Mouse (Mus musculus) hindbrain, embryonic 13.5 days (tissue): ENCODE results near the gene Scmh1. TPM values are rescaled to one million over a fixed set of nuclear protein-coding genes. Genes with fewer than 3 reads are reported as not detected.

ENCODE experiments used
- ATAC-seq: fragments of 200-750 bp; cut with Nextera tagmentation; 2 replicates; pipeline ENCODE4 v1.8.0; 2017; ENCODE audit warnings: moderate TSS enrichment; ENCODE audit not compliant: low FRiP score
- H3K27ac ChIP-seq: fragments of 300-500 bp; sonication (generic); 2 replicates; pipeline ENCODE4 v1.5.1; 2015; ENCODE audit warnings: inconsistent platforms, mild to moderate bottlenecking, moderate library complexity
- H3K27me3 ChIP-seq: fragments of 300-500 bp; sonication (generic); 2 replicates; pipeline ENCODE4 v1.6.1; 2015; ENCODE audit warnings: mild to moderate bottlenecking, inconsistent platforms
- H3K36me3 ChIP-seq: fragments of 300-500 bp; sonication (generic); 2 replicates; pipeline ENCODE4 v1.6.1; 2015; ENCODE audit warnings: mild to moderate bottlenecking, inconsistent platforms
- H3K4me1 ChIP-seq: fragments of 300-500 bp; sonication (generic); replicated peaks from 2 replicates; pipeline ENCODE4 v1.6.1; 2015; ENCODE audit warnings: inconsistent platforms
- H3K4me2 ChIP-seq: fragments of 300-500 bp; sonication (generic); 2 replicates; pipeline ENCODE4 v1.6.1; 2015; ENCODE audit warnings: inconsistent platforms, mild to moderate bottlenecking, moderate library complexity
- H3K4me3 ChIP-seq: fragments of 300-500 bp; sonication (generic); 2 replicates; pipeline ENCODE4 v1.5.1; 2015; ENCODE audit warnings: mild to moderate bottlenecking, inconsistent platforms
- H3K9ac ChIP-seq: fragments of 300-500 bp; sonication (generic); 2 replicates; pipeline ENCODE4 v1.6.1; 2015; ENCODE audit warnings: mild to moderate bottlenecking, inconsistent platforms
- H3K9me3 ChIP-seq: fragments of 300-500 bp; sonication (generic); 2 replicates; pipeline ENCODE4 v1.6.1; 2016; ENCODE audit warnings: inconsistent platforms
- WGBS: fragments of 180-500 bp; shearing (Covaris S2); methylation state at CpG from one replicate; pipeline ENCODE4 v1.1.7; 2015; 5-methylcytosine and 5-hydroxymethylcytosine counted together
- polyA plus RNA-seq: library from polyadenylated mRNA; unstranded; fragments of >200 nt; fragmentation: Nextera tagmentation; extraction: Ambion mirVana; gene quantifications from 2 replicates; pipeline ENCODE4 v1.2.1, GENCODE M21; 2015

Gene Scmh1
- polyA plus RNA-seq, 1 experiment from 2014 or later = 84.7 TPM

GRCm38 (mm10) chr4:120569025-120569424 is 163.9 kb downstream of the Scmh1 start:
- 3% methylated on average over 4 of the region's 4 CpGs for WGBS
- H3K27me3 ChIP-seq = no peaks in the 10 kb centered on the region
- peaks cover 26% of the 10 kb centered on the region for H3K4me1 ChIP-seq
- H3K36me3 ChIP-seq = peaks cover 15% of the 10 kb centered on the region
- peak overlapping the region; percentile 96 for H3K27ac ChIP-seq
- no peaks in the 10 kb centered on the region for H3K9me3 ChIP-seq
- H3K4me2 ChIP-seq = peak overlapping the region; percentile 80
- no peak for ATAC-seq
- peak overlapping the region; percentile 81 for H3K4me3 ChIP-seq
- peak overlapping the region; percentile 90 for H3K9ac ChIP-seq

- Histone ChIP-seq H3K9me3 (no peaks in the 10 kb centered on the region), H3K36me3 (peaks cover 8% of the 10 kb centered on the region), H3K4me3 (peak within 1 kb of the TSS; percentile 81), H3K4me2 (peak within 1 kb of the TSS; percentile 80), H3K9ac (peak within 1 kb of the TSS; percentile 90), H3K27ac (peak within 1 kb of the TSS; percentile 96), H3K27me3 (no peaks in the 10 kb centered on the region), H3K4me1 (peaks cover 26% of the 10 kb centered on the region)
- WGBS = under 1% methylated on average over 91 of the region's 97 CpGs
- peak; percentile 98 for ATAC-seq
Observed at GRCm38 (mm10) chr4:120569486-120570437, 164.7 kb downstream of the Scmh1 start, which contains the start of gene Ctps. Gene Ctps, minus strand, starts transcription at chr4:120570276.

- Histone ChIP-seq H3K4me1 (peaks cover 26% of the 10 kb centered on the region), H3K27ac (peak overlapping the region; percentile 96), H3K4me3 (peak overlapping the region; percentile 81), H3K9me3 (no peaks in the 10 kb centered on the region), H3K27me3 (no peaks in the 10 kb centered on the region), H3K36me3 (0 out of 2 replicates have a peak, but pooled peaks cover 3% of the 10 kb centered on the region), H3K9ac (peak overlapping the region; percentile 90), H3K4me2 (peak overlapping the region; percentile 80)
- WGBS = 2% methylated on average over 27 of the region's 27 CpGs
- ATAC-seq = peak; percentile 70
Observed at GRCm38 (mm10) chr4:120570438-120571069, 165.5 kb downstream of the Scmh1 start.

- no peak for ATAC-seq
- peak overlapping the region; percentile 80 for H3K4me2 ChIP-seq
- peak overlapping the region; percentile 90; the same call in 1 of the 2 replicates for H3K9ac ChIP-seq
- 79% methylated on average over 3 of the region's 3 CpGs for WGBS
- no peak overlapping the region for H3K27ac ChIP-seq
- H3K36me3 ChIP-seq = 0 out of 2 replicates have a peak, but pooled peaks cover 3% of the 10 kb centered on the region
- H3K4me1 ChIP-seq = peaks cover 26% of the 10 kb centered on the region
- peak overlapping the region; percentile 81; the same call in 1 of the 2 replicates for H3K4me3 ChIP-seq
- no peaks in the 10 kb centered on the region for H3K9me3 ChIP-seq
- H3K27me3 ChIP-seq = no peaks in the 10 kb centered on the region
Observed at GRCm38 (mm10) chr4:120571070-120571464, 166.0 kb downstream of the Scmh1 start.

GRCm38 (mm10) chr4:120571691-120572090 is 166.6 kb downstream of the Scmh1 start:
- Histone ChIP-seq H3K4me2 (no peak overlapping the region), H3K9me3 (no peaks in the 10 kb centered on the region), H3K9ac (no peak overlapping the region), H3K36me3 (no peaks in the 10 kb centered on the region), H3K27me3 (no peaks in the 10 kb centered on the region), H3K4me1 (peaks cover 26% of the 10 kb centered on the region), H3K27ac (no peak overlapping the region), H3K4me3 (no peak overlapping the region)
- ATAC-seq = no peak
- 72% methylated on average over 3 of the region's 3 CpGs for WGBS

Other genes with a start within 250 kb of the Scmh1 start
- 0.12 TPM in 1 of 2 replicates, not detected in the other for gene Edn2, start 244.1 kb upstream of the Scmh1 start, polyA plus RNA-seq
- gene Foxo6, start 117.9 kb upstream of the Scmh1 start, polyA plus RNA-seq = 0.73 and 0.83 TPM in 2 replicates
- not detected in 2 replicates for gene Slfnl1, start 127.0 kb downstream of the Scmh1 start, polyA plus RNA-seq
- 80.6 and 84.0 TPM in 2 replicates for gene Ctps, start 165.0 kb downstream of the Scmh1 start, polyA plus RNA-seq
- not detected in 2 replicates for gene Gm8439, start 183.5 kb downstream of the Scmh1 start, polyA plus RNA-seq